Mouse (Mus musculus): Measurements from ENCODE around the gene Clstn2. TPM values are rescaled to one million over a fixed set of nuclear protein-coding genes. Genes with fewer than 3 reads are reported as not detected.
A peak's percentile ranks its signal among the peaks of the same experiment; 100 is the strongest.

Clstn2 gene
- total RNA-seq, 2 experiments from 2014 or later = 4.8 to 7.3 TPM

DNA sequence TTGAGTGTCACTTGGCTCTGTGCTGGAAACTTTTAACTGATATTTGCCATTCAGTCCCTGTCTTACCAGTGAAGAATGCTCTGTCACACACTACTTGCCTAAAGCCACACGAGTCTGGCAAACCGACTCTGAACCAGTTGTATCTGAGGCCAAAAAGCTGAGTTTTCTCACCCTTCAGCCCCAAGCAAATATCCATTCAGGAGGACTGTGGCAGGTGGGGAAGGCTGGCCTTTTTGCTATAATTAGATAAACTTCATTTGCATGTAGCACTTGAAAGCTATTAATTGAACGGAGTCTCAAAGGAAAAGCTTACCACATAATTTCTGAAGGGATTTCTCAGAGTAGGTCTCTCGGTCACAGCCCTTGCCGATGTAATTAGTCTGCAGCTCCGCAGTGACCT, 491.6 kb downstream of the Clstn2 start:
- DNase-seq = no peak

DNA sequence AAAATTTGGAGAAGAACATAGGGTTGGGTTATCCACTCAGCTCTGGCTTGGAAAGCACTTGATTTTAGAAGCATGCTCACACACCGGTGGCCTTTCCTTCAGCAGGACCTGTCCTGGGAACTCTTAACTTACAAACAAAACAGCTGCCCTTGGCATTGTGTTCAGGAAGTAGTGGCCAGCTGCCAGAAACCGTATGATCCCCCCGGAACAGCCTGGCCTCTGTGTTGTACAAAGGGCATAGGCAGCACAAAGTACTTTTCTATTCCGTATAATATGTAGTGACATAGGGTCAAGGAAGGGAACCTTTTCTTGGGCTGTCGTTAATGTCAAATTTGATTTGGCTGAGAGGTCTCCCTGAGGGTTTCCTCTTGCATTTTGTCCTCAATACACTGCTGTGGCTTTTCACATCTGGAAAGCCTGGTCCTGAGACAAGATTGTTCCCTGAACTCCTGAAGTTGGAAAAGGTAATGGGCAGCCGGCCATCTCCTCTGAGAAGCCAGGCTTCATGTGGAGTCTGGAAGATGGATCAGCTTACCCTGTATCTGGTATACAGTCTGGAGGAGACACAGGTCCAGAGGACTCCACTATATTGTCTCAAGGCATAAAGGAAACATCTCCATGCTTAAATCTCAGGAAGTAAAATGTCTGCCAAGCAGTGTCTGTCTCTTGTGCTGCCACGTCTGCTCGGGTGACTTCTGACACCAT, 494.8 kb downstream of the Clstn2 start:
- peak in 1 of 2 experiments; percentile 11 for DNase-seq

DNA sequence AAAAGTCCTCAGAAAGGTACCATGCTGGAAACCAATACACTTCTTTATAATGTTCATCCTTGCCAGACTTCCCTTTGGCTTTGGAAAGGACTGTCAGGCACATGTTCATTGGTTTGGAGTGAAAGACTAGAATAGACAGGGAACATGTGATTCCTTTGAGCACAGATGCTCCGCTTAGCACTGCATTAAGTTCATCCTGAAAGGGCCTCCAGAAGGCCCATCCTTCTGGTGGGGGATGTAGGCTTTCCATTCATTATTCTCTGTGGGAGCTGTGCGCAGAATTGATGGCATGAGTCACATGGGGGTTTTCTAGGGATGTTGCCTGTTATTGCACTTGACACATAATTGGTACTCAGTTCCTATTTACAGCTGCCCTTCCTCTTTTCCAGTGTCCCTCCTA, 498.8 kb downstream of the Clstn2 start:
- no peak for DNase-seq

- DNase-seq = no peak
Observed at GRCm38 (mm10) chr9:97533306-97533705, 499.7 kb downstream of the Clstn2 start.

DNA sequence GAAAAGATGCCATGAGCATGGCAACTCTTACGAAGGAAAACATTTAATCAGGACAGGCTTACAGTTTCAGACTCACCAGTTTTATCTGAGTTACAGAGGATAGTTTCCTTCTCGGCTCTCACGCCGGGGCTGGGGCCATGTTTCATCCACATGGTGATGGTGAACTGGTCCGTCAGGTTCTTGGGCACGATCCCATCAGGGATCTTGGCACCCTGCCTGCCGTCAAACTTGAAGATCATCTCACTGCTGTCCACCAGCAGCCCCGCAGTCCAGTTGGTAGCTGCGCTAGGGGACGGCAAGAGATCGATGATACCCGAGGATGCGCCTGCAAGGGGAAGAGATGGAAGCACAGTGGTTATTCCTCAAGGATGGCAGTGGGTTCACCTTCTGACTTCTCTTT, 500.4 kb downstream of the Clstn2 start:
- DNase-seq = no peak

- peak in 1 of 2 experiments; percentile 21 for DNase-seq
Observed at GRCm38 (mm10) chr9:97527926-97528325, 505.1 kb downstream of the Clstn2 start.

GRCm38 (mm10) chr9:97527276-97527675, 505.7 kb downstream of the Clstn2 start:
- peak; percentile 48 to 49 for DNase-seq

- DNase-seq = peak; percentile 6 to 10
Observed at GRCm38 (mm10) chr9:97525563-97525962, 507.4 kb downstream of the Clstn2 start.

- no peak for DNase-seq
Observed at GRCm38 (mm10) chr9:97524861-97525260, 508.1 kb downstream of the Clstn2 start.

DNA sequence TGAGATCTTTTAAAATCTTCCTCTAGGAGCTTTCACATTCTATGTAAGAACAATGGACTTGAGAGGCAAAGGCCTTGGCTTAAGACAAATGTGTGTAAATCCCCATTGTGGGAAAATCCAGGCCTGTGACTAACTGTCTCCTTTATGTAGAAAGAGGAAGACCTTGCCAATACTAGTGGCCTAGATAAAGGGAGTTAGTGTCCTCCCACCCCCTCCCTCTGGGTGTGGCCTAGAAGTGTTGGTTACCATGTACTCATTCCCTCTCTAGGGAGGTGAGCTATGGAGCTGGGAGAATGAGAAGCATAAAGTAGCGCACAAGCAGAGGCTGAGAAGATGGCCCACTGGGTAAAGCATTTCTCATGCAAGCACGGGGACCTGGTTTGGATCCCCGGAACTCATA, 512.2 kb downstream of the Clstn2 start:
- peak; percentile 14 to 61 for DNase-seq

GRCm38 (mm10) chr9:97517006-97517405, 516.0 kb downstream of the Clstn2 start:
- no peak for DNase-seq

DNA sequence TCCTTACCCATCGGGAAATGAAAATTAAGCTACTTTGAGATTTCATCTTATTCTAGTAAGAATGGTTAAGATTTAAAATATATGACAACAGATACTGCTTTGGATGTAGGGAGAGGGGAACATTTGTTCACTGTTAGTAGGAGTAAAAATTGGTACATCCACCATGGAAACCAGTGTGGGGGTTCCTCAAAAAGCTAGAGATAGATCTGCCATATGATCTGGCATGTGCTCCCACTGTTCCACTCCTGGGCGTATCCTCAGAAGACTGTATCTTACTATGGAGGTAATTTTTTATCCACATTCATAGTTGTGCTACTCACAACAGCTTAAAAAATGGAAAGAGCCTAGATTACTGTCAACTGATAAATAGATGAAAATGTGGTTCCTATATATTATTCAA, 518.3 kb downstream of the Clstn2 start:
- DNase-seq = no peak

- DNase-seq = no peak
Observed at GRCm38 (mm10) chr9:97512282-97512850, 520.6 kb downstream of the Clstn2 start.

DNA sequence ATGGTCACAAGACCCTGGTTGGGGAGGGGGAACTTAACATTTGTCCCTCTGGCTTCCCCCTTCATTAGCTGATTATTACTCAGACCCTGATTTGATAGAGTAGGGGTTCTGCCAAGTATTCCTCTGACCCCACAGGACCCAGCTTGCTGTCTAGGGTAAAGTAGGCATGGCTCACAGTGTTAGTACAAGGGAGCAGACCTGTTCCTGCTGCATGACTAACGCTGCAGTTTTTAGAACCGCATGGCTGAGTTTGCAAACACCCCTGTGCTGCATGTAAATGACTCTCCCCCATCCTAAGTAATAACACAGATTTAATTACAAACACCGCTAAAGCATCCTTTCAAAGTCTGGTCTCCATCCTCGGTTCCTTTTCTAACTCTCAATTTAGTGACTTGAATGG, 531.6 kb downstream of the Clstn2 start:
- DNase-seq = no peak

GRCm38 (mm10) chr9:97495056-97495455, 537.9 kb downstream of the Clstn2 start:
- DNase-seq = no peak

- no peak for DNase-seq
Observed at GRCm38 (mm10) chr9:97491626-97492025, 541.4 kb downstream of the Clstn2 start.

DNA sequence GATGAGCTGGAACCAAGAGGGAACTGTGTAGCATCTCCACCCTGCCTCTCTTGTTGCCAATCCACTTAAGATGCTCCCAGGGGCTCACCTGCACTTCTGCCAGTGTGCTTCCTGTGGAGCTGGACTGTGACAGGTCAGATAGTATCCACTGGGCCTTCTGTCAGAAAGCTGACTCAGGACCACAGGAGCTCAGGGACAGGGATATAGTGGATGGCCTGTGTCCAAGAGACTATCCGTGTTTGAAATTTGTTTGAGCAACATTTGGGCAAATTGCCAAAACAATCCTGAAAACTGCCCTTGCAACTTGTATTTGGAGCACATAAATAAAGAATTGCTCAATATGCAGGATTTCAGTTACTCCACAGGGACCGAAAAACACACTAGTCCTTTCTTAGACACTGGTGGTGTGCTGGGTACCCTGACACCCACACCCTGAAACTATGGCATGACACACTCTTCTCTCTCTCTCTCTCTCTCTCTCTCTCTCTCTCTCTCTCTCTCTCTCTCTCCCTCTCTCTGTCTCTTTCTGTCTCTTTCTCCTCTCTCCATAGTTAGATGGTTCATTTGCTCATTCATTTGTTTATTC, 542.3 kb downstream of the Clstn2 start:
- DNase-seq = peak; percentile 65 to 70

GRCm38 (mm10) chr9:97486826-97487225, 546.2 kb downstream of the Clstn2 start:
- peak in 1 of 2 experiments; percentile 49 for DNase-seq

- no peak for DNase-seq
Observed at GRCm38 (mm10) chr9:97481187-97481586, 551.8 kb downstream of the Clstn2 start.

- DNase-seq = no peak
Observed at GRCm38 (mm10) chr9:97476961-97477360, 556.0 kb downstream of the Clstn2 start.

DNA sequence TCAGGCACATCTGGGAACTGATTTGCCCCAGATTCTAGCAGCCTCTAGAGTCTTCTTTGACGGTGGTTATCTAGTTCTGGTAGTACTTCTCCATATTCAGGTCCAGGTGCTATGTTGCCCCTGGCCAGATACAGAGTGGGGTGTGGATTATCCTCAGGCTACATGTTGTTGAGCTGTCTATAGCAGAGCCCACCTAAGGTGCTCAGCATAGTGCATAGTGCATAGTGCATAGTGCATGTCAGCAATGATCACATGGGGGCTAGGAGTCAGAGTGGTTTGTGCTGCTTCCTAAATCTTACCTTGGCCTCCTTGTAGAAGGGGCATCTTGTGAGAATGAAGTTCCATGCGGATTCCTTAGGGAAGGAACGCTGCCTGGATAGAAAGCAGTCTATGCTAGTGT, 556.5 kb downstream of the Clstn2 start:
- DNase-seq = no peak

DNA sequence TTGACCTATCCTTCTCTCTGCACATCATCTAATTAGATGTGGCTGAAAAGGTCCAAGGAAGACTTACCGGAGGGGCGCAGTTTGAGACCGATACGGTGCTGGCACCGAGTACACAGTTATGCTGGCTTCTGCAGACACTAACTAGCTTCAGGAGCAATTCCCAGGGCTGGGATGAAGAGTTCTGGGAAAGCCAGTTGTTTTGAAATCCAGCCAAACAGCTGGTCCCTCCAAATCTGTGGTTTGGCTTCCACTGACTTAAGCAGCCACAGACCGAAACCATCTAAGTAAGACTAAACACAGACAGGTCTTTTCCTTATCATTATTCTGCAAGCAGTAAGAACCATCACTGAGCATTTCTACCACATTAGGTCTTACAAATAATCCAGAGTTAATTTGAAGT, 558.1 kb downstream of the Clstn2 start:
- no peak for DNase-seq

GRCm38 (mm10) chr9:97471014-97471591, 561.9 kb downstream of the Clstn2 start:
- no peak for DNase-seq

Data from adrenal gland, postnatal 36 days (tissue).